In genomic region chr4:142254088-142254487, GRCm38 (mm10) we compare ENCODE assay signal across 12 mouse cellular contexts. TPM values are rescaled to one million over a fixed set of nuclear protein-coding genes. Genes with fewer than 3 reads are reported as not detected.
A peak's percentile ranks its signal among the peaks of the same experiment; 100 is the strongest.
DNase-seq lines count a peak whose midpoint lies in the region; ATAC-seq and TF ChIP-seq lines count a peak whose summit lies in the region.
"Had no signal": no experiment of that assay in that cellular context is flagged by ENCODE, and none has a peak within 500 bp of the region (broad histone marks: within the 10 kb centered on the region; RNA-seq: fewer than 3 reads in every experiment).

No protein-coding gene starts in this region.

- H3K27ac ChIP-seq in hindbrain, postnatal 0 days: no peak overlapping the region
- no peak overlapping the region for H3K27ac ChIP-seq in hindbrain, embryonic 14.5 days
- H3K27ac ChIP-seq in midbrain, embryonic 14.5 days (replicated peaks; ENCODE audit: low read depth, low read length): no peak overlapping the region
- H3K27ac ChIP-seq in midbrain, embryonic 16.5 days (ENCODE audit: low read length): no peak overlapping the region
- H3K27ac ChIP-seq in small intestine, adult 2 months (ENCODE audit: insufficient read depth, low read depth, low read length): no peak overlapping the region
- H3K27ac ChIP-seq: forebrain, embryonic 13.5 days had no signal

- H3K4me2 ChIP-seq in hindbrain, postnatal 0 days (ENCODE audit: low read depth, low read length): no peak overlapping the region
- H3K4me2 ChIP-seq in hindbrain, embryonic 14.5 days (replicated peaks): no peak overlapping the region
- no peak overlapping the region for H3K4me2 ChIP-seq in midbrain, embryonic 14.5 days (ENCODE audit: low read length)
- no peak overlapping the region for H3K4me2 ChIP-seq in midbrain, embryonic 16.5 days (ENCODE audit: low read length)
- H3K4me2 ChIP-seq: forebrain, embryonic 13.5 days had no signal

- TF ChIP-seq CTCF in hindbrain, postnatal 0 days (IDR thresholded peaks at IDR 0.05; ENCODE audit: low read depth): peak; percentile 73
- peak; percentile 39; the same call in 1 of the 2 replicates for TF ChIP-seq CTCF in small intestine, adult 2 months (IDR thresholded peaks at IDR 0.05; ENCODE audit: extremely low read depth, insufficient read length, insufficient replicate concordance, low read depth, low read length)

- H3K9me3 ChIP-seq in hindbrain, postnatal 0 days (ENCODE audit: low read length): no peaks in the 10 kb centered on the region
- no peaks in the 10 kb centered on the region for H3K9me3 ChIP-seq in hindbrain, embryonic 14.5 days (ENCODE audit: control insufficient read depth, low read length)
- H3K9me3 ChIP-seq in midbrain, embryonic 14.5 days (ENCODE audit: control insufficient read depth, low read length): peaks cover 3% of the 10 kb centered on the region; the same call in 1 of the 2 replicates
- no peaks in the 10 kb centered on the region for H3K9me3 ChIP-seq in midbrain, embryonic 16.5 days (replicated peaks; ENCODE audit: control insufficient read depth, low read length, poor library complexity, severe bottlenecking)
- H3K9me3 ChIP-seq: forebrain, embryonic 13.5 days had no signal

- H3K36me3 ChIP-seq in hindbrain, postnatal 0 days (ENCODE audit: insufficient read depth, low read length): no peaks in the 10 kb centered on the region
- no peaks in the 10 kb centered on the region for H3K36me3 ChIP-seq in hindbrain, embryonic 14.5 days (replicated peaks; ENCODE audit: control insufficient read depth, insufficient read depth)
- H3K36me3 ChIP-seq in midbrain, embryonic 14.5 days (ENCODE audit: control insufficient read depth, insufficient read depth, low read length): no peaks in the 10 kb centered on the region
- H3K36me3 ChIP-seq in midbrain, embryonic 16.5 days (ENCODE audit: control insufficient read depth, insufficient read depth, low read length): no peaks in the 10 kb centered on the region
- H3K36me3 ChIP-seq in small intestine, adult 2 months (ENCODE audit: control insufficient read depth, insufficient read depth, low read length): no peaks in the 10 kb centered on the region

- no peak overlapping the region for H3K9ac ChIP-seq in hindbrain, postnatal 0 days (replicated peaks; ENCODE audit: low read length)
- H3K9ac ChIP-seq in hindbrain, embryonic 14.5 days: no peak overlapping the region
- H3K9ac ChIP-seq in midbrain, embryonic 14.5 days (replicated peaks; ENCODE audit: low read length): no peak overlapping the region
- H3K9ac ChIP-seq in midbrain, embryonic 16.5 days (ENCODE audit: low read depth, low read length): no peak overlapping the region
- H3K9ac ChIP-seq: forebrain, embryonic 13.5 days had no signal

- no peak for TF ChIP-seq POLR2A in small intestine, adult 2 months (IDR thresholded peaks at IDR 0.05; ENCODE audit: low read depth, low read length)

- DNase-seq in hindbrain, postnatal 0 days (ENCODE audit: low spot score): peak; percentile 55
- no peak for DNase-seq in hindbrain, embryonic 14.5 days (ENCODE audit: low spot score)
- DNase-seq in midbrain, embryonic 14.5 days: peak; percentile 44
- DNase-seq in ZHBTc4 (ENCODE audit: low read depth, low spot score): peak; percentile 78
- DNase-seq: heart, postnatal 4 days; kidney, adult 9 months; lung, postnatal 4 days had no signal

- no peak overlapping the region for H3K4me3 ChIP-seq in hindbrain, postnatal 0 days (ENCODE audit: low read length)
- H3K4me3 ChIP-seq in hindbrain, embryonic 14.5 days (replicated peaks; ENCODE audit: low read length): no peak overlapping the region
- H3K4me3 ChIP-seq in midbrain, embryonic 14.5 days (replicated peaks; ENCODE audit: low read depth, low read length): no peak overlapping the region
- no peak overlapping the region for H3K4me3 ChIP-seq in midbrain, embryonic 16.5 days (ENCODE audit: low read depth, low read length)
- H3K4me3 ChIP-seq in small intestine, adult 2 months (ENCODE audit: low read depth, low read length): no peak overlapping the region
- H3K4me3 ChIP-seq: forebrain, embryonic 13.5 days had no signal

- no peak for ATAC-seq in hindbrain, postnatal 0 days
- no peak for ATAC-seq in hindbrain, embryonic 14.5 days (ENCODE audit: low FRiP score)
- no peak for ATAC-seq in midbrain, embryonic 14.5 days (ENCODE audit: low FRiP score, low TSS enrichment)
- ATAC-seq in midbrain, embryonic 16.5 days: no peak
- ATAC-seq in erythroid progenitor cell, adult 5-6 weeks (replicated peaks; ENCODE audit: low FRiP score, poor library complexity, severe bottlenecking): no peak
- ATAC-seq: forebrain, embryonic 13.5 days had no signal

- 79% methylated on average over 6 of the region's 6 CpGs for WGBS in hindbrain, postnatal 0 days
- 84% methylated on average over 6 of the region's 6 CpGs for WGBS in hindbrain, embryonic 14.5 days
- 77% methylated on average over 6 of the region's 6 CpGs for WGBS in midbrain, embryonic 14.5 days
- 77% methylated on average over 6 of the region's 6 CpGs for WGBS in midbrain, embryonic 16.5 days
- WGBS in small intestine, adult 2 months: 79% methylated on average over 6 of the region's 6 CpGs

- H3K27me3 ChIP-seq in hindbrain, postnatal 0 days (ENCODE audit: insufficient read depth, low read length): no peaks in the 10 kb centered on the region
- H3K27me3 ChIP-seq in hindbrain, embryonic 14.5 days (ENCODE audit: control insufficient read depth, insufficient read depth, low read length): no peaks in the 10 kb centered on the region
- H3K27me3 ChIP-seq in midbrain, embryonic 14.5 days (ENCODE audit: control insufficient read depth, insufficient read depth, low read length): no peaks in the 10 kb centered on the region
- H3K27me3 ChIP-seq in midbrain, embryonic 16.5 days (ENCODE audit: control insufficient read depth, insufficient read depth, low read depth, low read length): no peaks in the 10 kb centered on the region
- no peaks in the 10 kb centered on the region for H3K27me3 ChIP-seq in small intestine, adult 2 months (ENCODE audit: control insufficient read depth, insufficient read depth, low read length)
- H3K27me3 ChIP-seq: forebrain, embryonic 13.5 days had no signal

- no peaks in the 10 kb centered on the region for H3K4me1 ChIP-seq in hindbrain, postnatal 0 days (ENCODE audit: insufficient read depth, low read length)
- no peaks in the 10 kb centered on the region for H3K4me1 ChIP-seq in hindbrain, embryonic 14.5 days (replicated peaks; ENCODE audit: control insufficient read depth, insufficient read depth, low read length)
- 0 out of 2 replicates have a peak, but pooled peaks cover 5% of the 10 kb centered on the region for H3K4me1 ChIP-seq in midbrain, embryonic 14.5 days (ENCODE audit: control insufficient read depth, insufficient read depth, low read length)
- 0 out of 2 replicates have a peak, but pooled peaks cover 8% of the 10 kb centered on the region for H3K4me1 ChIP-seq in midbrain, embryonic 16.5 days (ENCODE audit: control insufficient read depth, insufficient read depth, low read length)
- H3K4me1 ChIP-seq in small intestine, adult 2 months (ENCODE audit: control insufficient read depth, insufficient read depth, insufficient read length, low read length): no peaks in the 10 kb centered on the region

RNA-seq across cellular contexts. Expression of gene Kazn, which starts 14.9 kb away (rescaled TPM):
- 74.3 and 78.3 TPM in 2 replicates for total RNA-seq in hindbrain, postnatal 0 days (2014; rRNA removed)
- 19.3 and 20.9 TPM in 2 replicates for polyA plus RNA-seq in hindbrain, postnatal 0 days (2015; fragmentation: Nextera tagmentation; extraction: Ambion mirVana)
- polyA plus RNA-seq in hindbrain, embryonic 14.5 days (2014; fragmentation: Nextera tagmentation; extraction: Ambion mirVana): 18.5 and 24.0 TPM in 2 replicates
- polyA plus RNA-seq in midbrain, embryonic 14.5 days (2014; fragmentation: Nextera tagmentation; extraction: Ambion mirVana): 19.9 and 27.1 TPM in 2 replicates
- 29.3 and 32.1 TPM in 2 replicates for polyA plus RNA-seq in midbrain, embryonic 16.5 days (2015; fragmentation: Nextera tagmentation; extraction: Ambion mirVana)
- polyA plus RNA-seq in small intestine, adult 2 months (2012; rRNA removed): 13.1 and 15.3 TPM in 2 replicates
- total RNA-seq in erythroid progenitor cell, adult 5-6 weeks (2015; ENCODE audit: low replicate concordance): not detected in 2 replicates
- not detected in 2 replicates for total RNA-seq in erythroid progenitor cell, adult 5-6 weeks (2017; ENCODE audit: low replicate concordance)
- total RNA-seq: neutrophil, adult 5-6 weeks had no signal
